Mouse (Mus musculus) heart, adult 2 months (tissue): ENCODE data around the gene Crk. TPM values are rescaled to one million over a fixed set of nuclear protein-coding genes. Genes with fewer than 3 reads are reported as not detected.

Source experiments
- DNase-seq, 2 experiments: peaks; one replicate each; pipeline ENCODE4 v3.0.0; 2021
- H3K27ac ChIP-seq: fragments of 200-600 bp; 2 replicates; pipeline ENCODE4 v1.8.1; 2022
- H3K27me3 ChIP-seq: fragments of 200-500 bp; 2 replicates; pipeline ENCODE4 v1.6.1; 2012; ENCODE audit warnings: mild to moderate bottlenecking, low read length, inconsistent platforms, mixed read lengths; ENCODE audit not compliant: control insufficient read depth, insufficient read depth
- H3K36me3 ChIP-seq: fragments of 200-500 bp; 2 replicates; pipeline ENCODE4 v1.6.1; 2012; ENCODE audit warnings: low read length, inconsistent platforms; ENCODE audit not compliant: control insufficient read depth, insufficient read depth
- H3K4me1 ChIP-seq: fragments of 200-500 bp; 2 replicates; pipeline ENCODE4 v1.6.1; 2011; ENCODE audit warnings: low read length; ENCODE audit not compliant: control insufficient read depth, insufficient read depth
- H3K4me3 ChIP-seq: fragments of 200-600 bp; 2 replicates; pipeline ENCODE4 v1.8.1; 2022
- H3K79me2 ChIP-seq: fragments of 200-500 bp; replicated peaks from 2 replicates; pipeline ENCODE4 v1.6.1; 2012; ENCODE audit warnings: mild to moderate bottlenecking, inconsistent platforms, low read length, moderate library complexity, mixed read lengths; ENCODE audit not compliant: control insufficient read depth, insufficient read depth
- H3K9ac ChIP-seq: fragments of 200-500 bp; 2 replicates; pipeline ENCODE4 v1.6.1; 2012; ENCODE audit warnings: low read depth, mild to moderate bottlenecking, control low read depth, inconsistent platforms, low read length, mixed read lengths
- CTCF ChIP-seq: fragments of 200-600 bp; IDR thresholded peaks from 2 replicates; pipeline ENCODE4 v1.8.1; 2022; ENCODE audit warnings: antibody characterized with exemption, mild to moderate bottlenecking, moderate library complexity
- EP300 ChIP-seq: fragments of 200-500 bp; IDR thresholded peaks from 2 replicates; pipeline ENCODE4 v1.6.1; 2011; ENCODE audit warnings: low read depth, low read length, control low read depth; ENCODE audit not compliant: insufficient read depth
- POLR2A ChIP-seq: fragments of 200-500 bp; IDR thresholded peaks from 2 replicates; pipeline ENCODE4 v1.6.1; 2011; ENCODE audit warnings: mild to moderate bottlenecking, low read depth, low read length, control low read depth; ENCODE audit not compliant: insufficient read depth
- WGBS: fragments of 180-500 bp; shearing (Covaris S2); methylation state at CpG from one replicate; pipeline ENCODE4 v1.1.7; 2018; 5-methylcytosine and 5-hydroxymethylcytosine counted together
- intact Hi-C: fragments of 180-260 bp; cut with DNase I; formaldehyde crosslinking; loops from one replicate; pipeline ENCODE4 v1.15.1; 2025
- polyA plus RNA-seq: library from polyadenylated mRNA; depleted of rRNA; stranded (reverse); fragments of >200 nt; gene quantifications from 2 replicates; pipeline ENCODE4 v1.2.3, GENCODE M21; 2012
- total RNA-seq, 2 experiments: library from RNA; stranded (reverse); gene quantifications; 2 replicates each; pipeline ENCODE4 v1.2.3; 2021

Crk gene
- total and polyA plus RNA-seq, 3 experiments: 27.6 to 90.3 (median 82.9) TPM

DNA sequence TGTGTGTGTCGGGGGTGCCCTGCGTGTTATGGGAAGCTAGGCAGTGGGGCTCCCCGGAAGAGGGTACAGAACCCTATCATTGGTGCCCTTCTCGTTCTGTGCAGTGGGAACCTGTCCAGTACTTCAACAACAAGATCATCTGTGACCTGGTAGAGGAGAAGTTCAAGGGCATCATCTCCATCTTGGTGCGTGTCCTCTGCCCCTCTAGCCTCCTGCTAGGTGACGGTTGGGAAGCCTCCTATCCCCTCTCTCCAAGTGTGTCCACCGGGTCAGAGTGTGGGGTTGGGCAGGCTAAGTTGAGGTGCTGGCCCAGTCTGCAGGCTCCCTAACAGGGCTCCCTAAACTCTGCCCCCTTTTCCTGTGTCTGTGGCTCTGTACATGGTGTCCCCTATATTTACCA, 16.9 kb upstream of the Crk start:
- Histone ChIP-seq H3K36me3 (peaks cover 2% of the 10 kb centered on the region; the same call in 1 of the 2 replicates), H3K27ac (no peak overlapping the region), H3K79me2 (no peaks in the 10 kb centered on the region), H3K4me1 (peaks cover 4% of the 10 kb centered on the region), H3K9ac (no peak overlapping the region), H3K4me3 (no peak overlapping the region), H3K27me3 (no peaks in the 10 kb centered on the region)
- intact Hi-C loops: no loop called here
- no peak for DNase-seq
- TF ChIP-seq EP300: no peak
- TF ChIP-seq CTCF: no peak
- no peak for TF ChIP-seq POLR2A
- 89% methylated on average over 7 of the region's 7 CpGs for WGBS

DNA sequence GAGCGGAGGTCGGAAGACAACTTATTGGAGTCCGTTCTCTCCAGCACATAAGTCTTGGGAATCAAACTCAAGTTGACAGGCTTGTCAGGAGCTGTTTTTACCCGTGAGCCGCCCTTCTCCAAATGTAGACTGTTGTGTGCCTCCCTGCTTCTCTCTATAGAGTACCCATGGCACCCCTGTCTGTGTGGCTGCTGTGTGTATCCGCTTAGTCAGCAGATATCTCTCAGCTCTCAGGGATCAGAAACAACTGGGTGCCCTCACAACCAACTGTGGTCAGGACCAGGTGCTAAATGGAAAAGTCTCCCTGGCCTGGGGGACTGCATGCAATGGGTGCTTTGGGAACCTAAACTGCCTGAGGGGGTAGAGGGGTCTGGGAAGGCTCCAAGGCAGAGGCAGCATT, 12.8 kb upstream of the Crk start:
- TF ChIP-seq CTCF (no peak), POLR2A (no peak), EP300 (no peak)
- intact Hi-C loops: no loop called here
- WGBS: 93% methylated on average over 6 of the region's 6 CpGs
- no peaks in the 10 kb centered on the region for H3K79me2 ChIP-seq
- H3K27ac ChIP-seq: no peak overlapping the region
- H3K36me3 ChIP-seq: no peaks in the 10 kb centered on the region
- H3K4me1 ChIP-seq: no peaks in the 10 kb centered on the region
- H3K27me3 ChIP-seq: no peaks in the 10 kb centered on the region
- H3K9ac ChIP-seq: no peak overlapping the region
- no peak for DNase-seq
- H3K4me3 ChIP-seq: no peak overlapping the region

DNA sequence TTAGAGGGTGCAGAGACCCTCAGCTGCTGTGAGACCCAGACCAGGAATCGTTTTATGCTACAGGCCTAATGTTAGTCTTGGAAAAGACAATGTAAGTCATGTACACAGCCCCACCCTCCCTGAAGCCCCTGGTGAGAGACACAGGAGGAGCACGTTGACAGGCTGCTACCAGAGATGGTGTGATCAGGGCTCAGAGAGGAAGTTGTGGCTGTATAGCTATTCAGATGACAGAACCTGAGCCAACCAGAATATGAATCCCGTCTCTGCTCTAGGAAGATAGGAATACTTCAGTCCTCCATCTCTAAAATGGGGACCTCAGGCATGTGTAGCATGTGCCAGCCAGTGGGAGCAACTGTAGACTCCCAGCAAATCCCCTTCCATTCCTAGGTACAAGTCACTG, 10.4 kb upstream of the Crk start:
- no peak overlapping the region for H3K4me3 ChIP-seq
- 86% methylated on average over 3 of the region's 3 CpGs for WGBS
- no peaks in the 10 kb centered on the region for H3K27me3 ChIP-seq
- no peak overlapping the region for H3K9ac ChIP-seq
- no peaks in the 10 kb centered on the region for H3K4me1 ChIP-seq
- H3K27ac ChIP-seq: no peak overlapping the region
- no peaks in the 10 kb centered on the region for H3K36me3 ChIP-seq
- H3K79me2 ChIP-seq: no peaks in the 10 kb centered on the region
- DNase-seq: no peak
- intact Hi-C loops: no loop called here
- TF ChIP-seq POLR2A (no peak), EP300 (no peak), CTCF (no peak)

DNA sequence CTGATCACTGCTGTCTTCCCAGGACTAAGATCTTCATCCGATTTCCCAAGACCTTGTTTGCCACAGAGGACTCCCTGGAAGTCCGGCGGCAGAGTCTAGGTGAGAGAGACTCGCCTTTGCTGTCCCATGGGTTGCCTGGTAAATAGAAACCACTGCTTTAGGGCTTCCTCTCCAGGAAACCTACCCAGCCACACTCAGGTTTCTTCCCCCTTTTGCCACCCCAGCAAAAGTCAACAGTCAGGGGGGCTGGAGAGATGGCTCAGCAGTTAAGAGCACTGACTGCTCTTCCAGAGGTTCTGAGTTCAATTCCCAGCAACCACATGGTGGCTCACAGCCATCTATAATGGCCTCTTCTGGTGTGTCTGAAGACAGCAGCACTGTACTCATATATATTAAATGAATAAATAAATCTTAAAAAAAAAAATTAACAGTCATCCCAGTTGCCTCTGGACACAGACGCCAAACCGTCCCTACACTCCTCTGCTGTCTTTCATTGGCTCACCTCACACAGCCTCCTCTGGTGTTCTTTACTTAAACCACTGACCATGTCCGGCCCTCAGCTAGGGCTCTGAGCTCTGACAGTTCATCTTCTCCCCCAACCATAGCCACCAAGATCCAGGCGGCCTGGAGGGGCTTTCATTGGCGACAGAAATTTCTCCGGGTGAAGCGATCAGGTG, 9.7 kb upstream of the Crk start:
- TF ChIP-seq POLR2A (no peak), EP300 (no peak), CTCF (no peak)
- Histone ChIP-seq H3K79me2 (no peaks in the 10 kb centered on the region), H3K9ac (no peak overlapping the region), H3K27me3 (no peaks in the 10 kb centered on the region), H3K27ac (no peak overlapping the region), H3K4me1 (no peaks in the 10 kb centered on the region), H3K36me3 (no peaks in the 10 kb centered on the region), H3K4me3 (no peak overlapping the region)
- no peak for DNase-seq
- intact Hi-C loops: no loop called here
- WGBS: 86% methylated on average over 11 of the region's 11 CpGs

DNA sequence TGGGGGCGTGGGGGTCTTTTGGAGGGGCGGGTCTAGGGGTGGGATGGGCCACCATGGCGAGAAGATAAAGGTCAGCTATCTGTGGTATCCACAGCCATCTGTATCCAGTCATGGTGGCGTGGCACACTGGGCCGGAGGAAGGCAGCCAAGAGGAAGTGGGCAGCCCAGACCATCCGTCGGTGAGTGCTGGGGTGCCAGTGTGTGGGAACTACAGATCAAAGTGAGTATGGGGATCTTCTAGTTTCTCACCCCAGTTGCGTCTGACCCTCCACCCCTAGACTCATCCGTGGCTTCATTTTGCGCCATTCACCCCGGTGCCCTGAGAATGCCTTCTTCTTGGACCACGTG, 9.2 kb upstream of the Crk start:
- Histone ChIP-seq H3K36me3 (no peaks in the 10 kb centered on the region), H3K27me3 (no peaks in the 10 kb centered on the region), H3K27ac (no peak overlapping the region), H3K79me2 (no peaks in the 10 kb centered on the region), H3K4me3 (no peak overlapping the region), H3K9ac (no peak overlapping the region), H3K4me1 (no peaks in the 10 kb centered on the region)
- no peak for DNase-seq
- intact Hi-C loops: no loop called here
- 89% methylated on average over 12 of the region's 12 CpGs for WGBS
- TF ChIP-seq EP300: no peak
- TF ChIP-seq CTCF: no peak
- TF ChIP-seq POLR2A: no peak

DNA sequence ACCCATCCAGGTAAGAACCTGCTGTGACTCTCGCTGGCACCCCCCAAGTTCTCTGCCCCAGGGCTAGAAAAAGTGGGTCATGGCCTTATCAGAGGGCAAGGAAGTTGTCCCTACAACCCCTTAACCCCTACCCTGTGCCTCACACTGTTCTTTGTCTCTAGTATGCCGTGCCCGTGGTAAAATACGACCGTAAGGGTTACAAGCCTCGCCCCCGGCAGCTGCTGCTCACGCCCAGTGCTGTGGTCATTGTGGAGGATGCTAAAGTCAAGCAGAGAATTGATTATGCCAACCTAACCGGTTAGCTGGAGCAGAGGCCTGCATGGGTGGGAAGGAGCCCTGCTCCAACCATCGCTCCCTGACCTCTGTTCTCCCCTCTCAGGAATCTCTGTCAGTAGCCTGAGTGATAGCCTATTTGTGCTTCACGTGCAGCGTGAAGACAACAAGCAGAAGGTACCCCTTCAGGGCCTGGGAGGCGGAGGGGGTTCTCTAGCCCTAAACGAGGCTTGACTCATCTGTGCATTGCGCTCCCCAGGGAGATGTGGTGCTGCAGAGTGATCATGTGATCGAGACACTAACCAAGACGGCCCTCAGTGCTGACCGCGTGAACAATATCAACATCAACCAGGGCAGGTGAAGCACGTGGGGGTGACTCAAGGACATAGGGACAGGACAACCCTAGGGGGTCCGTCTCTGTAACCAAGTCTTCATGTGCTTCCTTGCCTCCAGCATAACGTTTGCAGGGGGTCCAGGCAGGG, 7.5 kb upstream of the Crk start:
- intact Hi-C loops: no loop called here
- Histone ChIP-seq H3K36me3 (no peaks in the 10 kb centered on the region), H3K9ac (no peak overlapping the region), H3K79me2 (no peaks in the 10 kb centered on the region), H3K27me3 (no peaks in the 10 kb centered on the region), H3K27ac (no peak overlapping the region), H3K4me1 (no peaks in the 10 kb centered on the region), H3K4me3 (no peak overlapping the region)
- 84% methylated on average over 22 of the region's 22 CpGs for WGBS
- TF ChIP-seq EP300 (no peak), CTCF (no peak), POLR2A (no peak)
- no peak for DNase-seq
